Mouse (Mus musculus) liver, adult 2 months (tissue): ENCODE results near the gene Ampd3. TPM values are rescaled to one million over a fixed set of nuclear protein-coding genes. Genes with fewer than 3 reads are reported as not detected.

Experiments used
- DNase-seq: peaks from one replicate; pipeline ENCODE4 v3.0.0-alpha.2; 2011; ENCODE audit warnings: low read depth, low spot score; ENCODE audit errors: extremely low read depth
- H3K27ac ChIP-seq: fragments of 200-500 bp; replicated peaks from 2 replicates; pipeline ENCODE4 v1.5.1; 2012; ENCODE audit warnings: low read depth, mild to moderate bottlenecking, control low read depth, inconsistent platforms, low read length; ENCODE audit not compliant: insufficient read depth
- H3K27me3 ChIP-seq: fragments of 200-500 bp; 2 replicates; pipeline ENCODE4 v1.6.1; 2012; ENCODE audit warnings: mild to moderate bottlenecking, moderate library complexity, low read length, inconsistent platforms; ENCODE audit not compliant: control insufficient read depth, insufficient read depth
- H3K36me3 ChIP-seq: fragments of 200-500 bp; 2 replicates; pipeline ENCODE4 v1.6.1; 2012; ENCODE audit warnings: low read length, inconsistent platforms; ENCODE audit not compliant: control insufficient read depth, insufficient read depth
- H3K4me1 ChIP-seq: fragments of 200-500 bp; 2 replicates; pipeline ENCODE4 v1.6.1; 2011; ENCODE audit warnings: low read length; ENCODE audit not compliant: control insufficient read depth, insufficient read depth
- H3K4me3 ChIP-seq: fragments of 200-500 bp; 2 replicates; pipeline ENCODE4 v1.5.1; 2011; ENCODE audit warnings: low read depth, mild to moderate bottlenecking, control low read depth, low read length, moderate library complexity; ENCODE audit not compliant: insufficient read depth
- H3K79me2 ChIP-seq: fragments of 200-500 bp; 2 replicates; pipeline ENCODE4 v1.6.1; 2012; ENCODE audit warnings: inconsistent platforms, mild to moderate bottlenecking, low read length, moderate library complexity; ENCODE audit not compliant: control insufficient read depth, insufficient read depth
- H3K9ac ChIP-seq: fragments of 200-500 bp; 2 replicates; pipeline ENCODE4 v1.6.1; 2012; ENCODE audit warnings: low read depth, mild to moderate bottlenecking, control low read depth, inconsistent platforms, low read length
- CTCF ChIP-seq: fragments of 200-500 bp; IDR thresholded peaks from 2 replicates; pipeline ENCODE4 v1.5.1; 2011; ENCODE audit warnings: low read depth, low read length, control low read depth
- POLR2A ChIP-seq: fragments of 200-500 bp; IDR thresholded peaks from 2 replicates; pipeline ENCODE4 v1.6.1; 2011; ENCODE audit warnings: low read length, control low read depth; ENCODE audit not compliant: insufficient read depth; ENCODE audit errors: extremely low read depth
- WGBS: fragments of 180-500 bp; shearing (Covaris S2); methylation state at CpG from one replicate; pipeline ENCODE4 v1.1.7; 2018; 5-methylcytosine and 5-hydroxymethylcytosine counted together
- polyA plus RNA-seq: library from polyadenylated mRNA; depleted of rRNA; stranded (reverse); fragments of >200 nt; gene quantifications from 2 replicates; pipeline ENCODE4 v1.2.3, GENCODE M21; 2012
- total RNA-seq: library from RNA; depleted of rRNA; stranded (reverse); fragments of >200 nt; gene quantifications from 2 replicates; pipeline ENCODE4 v1.2.3, GENCODE M21; 2014

The Ampd3 gene
- total and polyA plus RNA-seq, 2 experiments, result 0.55 to 0.57 TPM

- 77% methylated on average over 12 of the region's 12 CpGs for WGBS
- H3K27ac ChIP-seq, result no peak overlapping the region
- H3K36me3 ChIP-seq, result no peaks in the 10 kb centered on the region
Measured at GRCm38 (mm10) chr7:110796367-110797051, 28.5 kb downstream of the Ampd3 start.

GRCm38 (mm10) chr7:110797722-110798409, 29.9 kb downstream of the Ampd3 start:
- H3K79me2 ChIP-seq, result no peaks in the 10 kb centered on the region
- no peak for TF ChIP-seq CTCF
- no peak for TF ChIP-seq POLR2A
- H3K27me3 ChIP-seq, result no peaks in the 10 kb centered on the region
- 88% methylated on average over 11 of the region's 11 CpGs for WGBS
- no peak for DNase-seq
- H3K4me3 ChIP-seq, result no peak overlapping the region
- no peak overlapping the region for H3K27ac ChIP-seq
- no peaks in the 10 kb centered on the region for H3K36me3 ChIP-seq
- H3K4me1 ChIP-seq, result no peaks in the 10 kb centered on the region
- H3K9ac ChIP-seq, result no peak overlapping the region

More at GRCm38 (mm10) chr7:110796367-110797051, 28.5 kb downstream of the Ampd3 start:
- no peak overlapping the region for H3K4me3 ChIP-seq
- H3K4me1 ChIP-seq, result no peaks in the 10 kb centered on the region
- no peak overlapping the region for H3K9ac ChIP-seq
- no peaks in the 10 kb centered on the region for H3K79me2 ChIP-seq
- H3K27me3 ChIP-seq, result no peaks in the 10 kb centered on the region
- TF ChIP-seq CTCF (no peak), POLR2A (no peak)
- DNase-seq, result no peak

- peak; percentile 53 for DNase-seq
- H3K27ac ChIP-seq, result no peak overlapping the region
- H3K36me3 ChIP-seq, result no peaks in the 10 kb centered on the region
- H3K27me3 ChIP-seq, result no peaks in the 10 kb centered on the region
- WGBS, result 2% methylated on average over 4 of the region's 4 CpGs
- no peaks in the 10 kb centered on the region for H3K79me2 ChIP-seq
- H3K4me3 ChIP-seq, result no peak overlapping the region
- no peak overlapping the region for H3K9ac ChIP-seq
- TF ChIP-seq CTCF, result peak; percentile 86
- TF ChIP-seq POLR2A, result no peak
- H3K4me1 ChIP-seq, result no peaks in the 10 kb centered on the region
Measured at GRCm38 (mm10) chr7:110801028-110801427, 33.0 kb downstream of the Ampd3 start.

- Histone ChIP-seq H3K27ac (no peak overlapping the region), H3K4me1 (no peaks in the 10 kb centered on the region), H3K9ac (no peak overlapping the region), H3K79me2 (no peaks in the 10 kb centered on the region), H3K27me3 (no peaks in the 10 kb centered on the region), H3K36me3 (no peaks in the 10 kb centered on the region), H3K4me3 (no peak overlapping the region)
- TF ChIP-seq CTCF (no peak), POLR2A (no peak)
- 97% methylated on average over 10 of the region's 10 CpGs for WGBS
- DNase-seq, result no peak
Measured at GRCm38 (mm10) chr7:110803131-110803530, 35.1 kb downstream of the Ampd3 start.

GRCm38 (mm10) chr7:110804266-110804665, 36.3 kb downstream of the Ampd3 start:
- H3K27ac ChIP-seq, result no peak overlapping the region
- no peaks in the 10 kb centered on the region for H3K36me3 ChIP-seq
- H3K4me3 ChIP-seq, result no peak overlapping the region
- WGBS, result 43% methylated on average over 3 of the region's 3 CpGs
- TF ChIP-seq POLR2A (no peak), CTCF (no peak)
- no peaks in the 10 kb centered on the region for H3K4me1 ChIP-seq
- no peak for DNase-seq
- H3K9ac ChIP-seq, result no peak overlapping the region
- H3K79me2 ChIP-seq, result no peaks in the 10 kb centered on the region
- H3K27me3 ChIP-seq, result no peaks in the 10 kb centered on the region

- Histone ChIP-seq H3K36me3 (peaks cover 3% of the 10 kb centered on the region; the same call in 1 of the 2 replicates), H3K27me3 (no peaks in the 10 kb centered on the region), H3K4me1 (no peaks in the 10 kb centered on the region), H3K27ac (no peak overlapping the region), H3K79me2 (no peaks in the 10 kb centered on the region), H3K4me3 (no peak overlapping the region), H3K9ac (no peak overlapping the region)
- 92% methylated on average over 13 of the region's 13 CpGs for WGBS
- DNase-seq, result no peak
- no peak for TF ChIP-seq CTCF
- no peak for TF ChIP-seq POLR2A
Measured at GRCm38 (mm10) chr7:110807460-110808030, 39.5 kb downstream of the Ampd3 start.
